Mouse (Mus musculus): ENCODE measurements at regions not wholly inside any gene's neighbourhood (a gene's known extent, or its start where the extent isn't known, plus 50 kb on each side); places are given as distances from the start of the nearest gene placed in this dataset.

DNA sequence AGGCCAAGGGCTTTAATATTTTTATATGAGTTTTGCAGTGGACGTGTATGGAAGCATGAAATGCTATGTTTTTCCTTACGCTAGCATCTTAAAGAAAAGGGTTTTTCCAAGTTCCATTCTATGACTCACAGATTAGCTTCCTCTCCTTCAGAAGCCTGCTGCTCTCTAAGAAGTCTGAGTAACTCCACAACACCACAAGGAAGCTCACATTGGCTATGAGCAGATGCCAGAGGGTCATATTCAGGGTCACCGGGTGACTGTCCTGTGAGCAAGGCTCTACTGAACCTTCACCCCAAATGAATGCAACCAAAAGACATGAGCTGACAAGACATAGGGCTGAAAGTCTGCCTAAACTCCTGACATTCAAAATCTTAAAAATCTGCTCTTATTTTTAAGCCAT is 157.6 kb upstream of the Btg1 start:
- TF ChIP-seq CTCF (IDR thresholded peaks at IDR 0.05; ENCODE audit: low read depth, low read length) (no peak), POLR2AphosphoS5 (IDR thresholded peaks at IDR 0.05; ENCODE audit: insufficient replicate concordance, low read depth, low read length) (no peak)
